Mouse (Mus musculus) yolk sac, embryonic 10.5 days (tissue): ENCODE measurements around the gene Edn2.
A peak's percentile ranks its signal among the peaks of the same experiment; 100 is the strongest.

Source experiments
- DNase-seq: peaks from one replicate; pipeline ENCODE4 v3.0.0-alpha.2; 2017; ENCODE audit warnings: low spot score

The Edn2 gene

DNA sequence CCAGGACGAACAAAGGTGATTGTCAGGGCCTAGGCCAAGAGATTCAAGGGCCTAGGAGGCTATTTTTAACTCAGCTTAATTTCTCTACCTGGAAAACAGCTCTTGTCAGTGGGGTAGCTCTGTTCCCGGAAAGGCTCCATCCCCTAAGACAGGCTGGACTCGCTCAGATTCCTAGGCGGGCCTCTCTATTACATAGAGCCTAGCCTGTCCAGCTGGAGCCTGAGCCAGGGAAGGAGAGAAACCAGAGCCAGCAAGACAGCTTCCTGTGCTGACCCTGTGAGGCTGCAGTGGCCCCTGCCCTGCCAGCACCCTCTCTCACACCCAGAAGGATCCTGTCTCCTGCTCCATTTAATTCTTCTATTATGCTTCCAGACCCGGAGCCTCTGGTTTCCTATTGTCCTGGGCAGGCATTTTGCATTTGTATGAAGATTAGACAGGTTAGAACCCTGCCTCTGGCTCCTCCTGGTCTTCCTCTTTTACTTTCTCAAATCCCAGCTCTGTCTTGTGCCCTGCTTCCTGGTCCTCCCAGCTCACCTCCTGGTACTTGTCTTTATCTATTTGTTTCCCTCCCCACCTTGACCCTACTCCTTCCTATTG lies 2.2 kb upstream of the Edn2 start:
- DNase-seq: peak; percentile 12

DNA sequence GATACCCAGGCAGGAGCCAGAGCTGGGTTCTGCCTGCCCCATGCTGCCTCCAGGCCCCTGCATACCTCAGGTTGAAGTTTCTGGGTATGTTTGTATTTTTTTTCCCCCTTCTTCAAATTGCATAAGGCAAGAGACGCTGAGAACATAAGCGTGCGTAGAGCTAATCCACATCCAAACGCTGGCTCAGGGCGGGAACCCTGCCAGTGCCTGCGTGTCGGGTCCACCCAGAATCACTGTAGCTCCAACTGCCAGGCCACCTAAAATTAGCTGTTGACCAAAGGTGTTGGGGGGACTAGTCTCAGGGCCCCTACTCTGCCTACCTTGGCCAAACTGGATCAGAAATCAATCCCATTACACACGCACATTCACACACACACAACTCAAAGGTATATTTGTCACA lies 1.6 kb downstream of the Edn2 start:
- DNase-seq: no peak

DNA sequence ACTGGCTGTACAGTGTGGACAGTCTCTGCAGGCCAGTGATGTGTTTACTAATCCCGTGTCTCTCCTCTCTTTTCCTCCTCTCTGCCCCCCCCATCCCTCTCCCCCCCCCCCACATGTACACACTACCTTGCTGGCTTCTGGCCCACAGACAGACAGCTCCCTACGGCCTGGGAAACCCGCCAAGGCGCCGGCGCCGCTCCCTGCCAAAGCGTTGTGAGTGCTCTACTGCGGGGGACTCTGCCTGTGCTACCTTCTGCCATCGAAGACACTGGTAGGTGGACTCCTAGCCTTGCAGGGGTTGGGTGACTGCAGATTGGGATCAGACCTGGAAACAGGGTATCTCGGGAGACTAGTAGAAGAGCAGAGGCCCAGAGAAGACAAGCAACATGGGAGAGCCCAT lies 2.2 kb downstream of the Edn2 start:
- no peak for DNase-seq

DNA sequence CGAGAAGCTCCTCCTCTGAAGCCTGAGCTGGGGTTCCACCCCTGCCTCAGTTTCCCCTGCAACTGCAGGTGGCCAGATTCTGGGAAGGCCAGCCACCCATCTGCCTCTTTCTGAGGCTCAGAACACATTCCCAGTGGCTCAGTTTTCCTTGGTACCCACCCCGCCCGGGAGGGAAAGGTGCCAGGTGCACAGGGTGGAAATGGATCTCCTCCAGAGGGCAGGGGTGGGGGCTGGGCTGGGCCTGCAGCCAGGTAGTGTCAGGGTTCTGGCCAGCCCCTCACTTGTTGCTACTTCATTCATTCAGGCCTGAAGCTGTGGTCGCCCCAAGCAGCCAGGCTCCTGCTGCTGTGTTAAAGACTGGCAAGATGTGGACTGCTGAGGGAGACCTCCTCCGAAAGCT lies 3.3 kb downstream of the Edn2 start:
- DNase-seq: no peak

DNA sequence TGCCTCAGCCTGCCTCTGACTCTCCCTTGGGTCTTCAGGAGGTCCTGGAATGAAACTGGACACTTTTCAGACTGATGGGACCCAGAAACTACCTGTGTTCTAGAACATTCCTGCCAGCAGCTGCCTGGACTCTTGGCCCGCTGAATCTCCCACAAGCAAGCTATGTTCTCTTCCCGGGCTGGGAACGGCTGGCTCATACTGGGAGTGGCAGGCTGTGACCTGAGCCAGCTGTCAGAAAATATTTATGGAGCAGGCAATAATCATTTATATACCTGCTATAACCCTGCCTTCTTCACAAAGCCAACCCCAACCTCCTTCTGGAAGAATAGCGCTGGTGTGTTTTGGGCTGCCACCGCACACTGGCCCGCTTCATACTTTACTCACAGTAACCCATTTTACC lies 6.8 kb downstream of the Edn2 start:
- DNase-seq: no peak

DNA sequence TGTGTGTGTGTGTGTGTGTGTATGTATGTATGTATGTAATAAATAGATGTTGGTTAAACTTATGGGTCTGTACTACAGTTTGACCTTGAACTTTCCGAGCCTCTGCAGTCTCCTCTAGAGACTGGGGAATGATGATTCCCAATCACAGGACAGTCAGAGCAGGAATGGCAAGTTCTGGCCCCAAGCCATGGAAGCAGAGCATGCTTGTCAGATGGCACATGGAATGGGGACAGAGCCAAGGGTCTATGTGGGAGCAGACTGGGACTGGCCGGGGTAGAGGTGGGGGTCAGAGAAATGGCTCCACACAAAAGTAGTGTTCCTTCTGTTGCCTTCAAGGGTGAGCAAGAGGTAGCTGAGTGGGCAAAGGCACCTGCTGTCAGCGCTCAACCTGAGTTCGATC lies 7.3 kb downstream of the Edn2 start:
- no peak for DNase-seq

DNA sequence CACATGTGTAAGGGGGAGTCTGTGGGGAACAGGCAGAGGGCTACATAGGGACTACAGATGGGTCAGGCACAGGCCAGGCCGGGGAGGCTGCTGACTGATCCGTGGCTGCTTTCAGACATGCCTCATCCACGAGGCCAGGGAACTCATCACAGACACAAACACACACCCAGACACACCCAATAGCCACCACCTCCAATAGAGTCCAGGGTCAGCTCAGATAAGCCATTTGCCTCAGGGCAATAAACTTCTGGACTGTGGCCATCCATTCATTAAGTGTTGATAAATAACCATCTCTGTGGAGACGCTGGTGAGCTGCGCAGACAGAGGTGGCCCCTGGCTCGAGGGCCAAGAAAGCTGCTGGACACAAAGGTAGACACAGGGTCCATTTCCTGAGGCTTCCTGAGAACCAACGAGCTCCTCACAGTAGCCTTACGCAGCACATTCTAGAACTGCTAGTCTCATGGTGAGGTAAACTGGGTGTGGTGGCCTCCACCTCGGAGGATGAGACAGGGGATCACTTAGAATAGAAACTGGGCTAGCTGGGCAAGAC lies 9.5 kb downstream of the Edn2 start:
- DNase-seq: no peak

DNA sequence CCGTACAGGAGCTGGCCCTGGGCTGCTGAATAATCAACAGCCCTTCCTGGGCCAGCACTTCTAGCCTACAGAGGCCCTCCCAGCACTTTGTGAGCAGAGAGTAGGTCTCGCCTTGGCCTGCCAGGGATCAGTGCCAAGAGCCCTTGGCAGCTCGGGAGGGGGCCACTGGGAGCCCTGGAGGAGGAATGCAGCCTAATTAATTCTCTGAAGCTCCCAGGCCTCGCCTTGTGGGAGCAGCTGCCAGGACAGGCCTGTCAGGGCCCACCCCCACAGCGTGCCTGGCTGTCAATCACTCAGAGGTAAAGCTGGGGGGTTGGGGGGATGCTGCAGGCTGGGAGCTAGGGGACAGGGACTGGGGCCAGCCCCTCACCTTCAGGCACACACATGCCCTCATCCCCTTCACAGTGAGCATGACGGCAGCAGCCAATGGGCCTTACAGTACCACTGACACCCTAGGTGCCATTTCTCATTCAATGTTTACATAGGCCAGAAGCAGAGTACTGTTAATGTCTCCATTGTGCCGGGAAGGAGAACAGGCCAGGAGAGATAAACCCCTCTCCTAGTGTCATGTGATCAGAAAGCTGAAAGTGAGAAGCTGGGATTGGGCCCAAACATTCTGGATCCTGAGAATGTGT lies 11.2 kb downstream of the Edn2 start:
- DNase-seq: no peak

DNA sequence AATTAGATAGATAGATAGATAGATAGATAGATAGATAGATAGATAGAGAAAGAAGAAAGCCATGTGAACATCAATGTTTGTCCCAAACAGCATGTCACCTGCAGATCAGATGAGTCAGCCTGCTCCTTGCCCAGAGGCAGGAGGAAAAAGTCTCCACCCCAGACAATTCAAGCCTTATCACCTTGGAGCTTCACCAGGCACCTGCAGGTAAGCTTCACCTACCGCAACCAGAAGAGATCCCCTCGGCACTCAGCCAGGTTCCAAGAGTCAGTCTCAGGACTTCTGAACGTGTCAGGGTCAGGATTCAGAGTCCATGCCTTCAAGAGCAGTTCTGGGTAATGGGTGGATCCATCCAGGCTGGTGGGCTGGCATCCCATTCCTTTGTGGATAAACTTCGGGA lies 18.1 kb downstream of the Edn2 start:
- no peak for DNase-seq

DNA sequence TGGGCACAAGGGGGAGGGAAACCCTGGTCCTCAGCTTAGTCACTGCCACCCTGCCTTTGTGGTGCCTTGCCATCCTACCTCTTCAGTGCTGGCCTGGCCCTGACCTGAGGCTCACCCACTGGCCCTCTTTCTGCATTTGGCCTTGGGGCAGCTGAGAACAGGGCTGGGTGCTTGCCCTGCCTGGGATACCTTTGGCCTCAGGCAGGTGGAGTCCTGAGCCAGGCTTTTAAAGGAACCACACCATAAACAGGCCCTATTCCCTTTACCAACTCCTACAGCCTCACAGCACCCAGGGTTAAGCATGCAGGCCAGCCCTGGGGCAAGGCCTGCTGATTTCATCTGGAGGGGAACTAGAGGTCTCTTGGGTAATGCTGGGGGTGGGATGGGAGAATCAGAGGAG lies 19.5 kb downstream of the Edn2 start:
- no peak for DNase-seq

DNA sequence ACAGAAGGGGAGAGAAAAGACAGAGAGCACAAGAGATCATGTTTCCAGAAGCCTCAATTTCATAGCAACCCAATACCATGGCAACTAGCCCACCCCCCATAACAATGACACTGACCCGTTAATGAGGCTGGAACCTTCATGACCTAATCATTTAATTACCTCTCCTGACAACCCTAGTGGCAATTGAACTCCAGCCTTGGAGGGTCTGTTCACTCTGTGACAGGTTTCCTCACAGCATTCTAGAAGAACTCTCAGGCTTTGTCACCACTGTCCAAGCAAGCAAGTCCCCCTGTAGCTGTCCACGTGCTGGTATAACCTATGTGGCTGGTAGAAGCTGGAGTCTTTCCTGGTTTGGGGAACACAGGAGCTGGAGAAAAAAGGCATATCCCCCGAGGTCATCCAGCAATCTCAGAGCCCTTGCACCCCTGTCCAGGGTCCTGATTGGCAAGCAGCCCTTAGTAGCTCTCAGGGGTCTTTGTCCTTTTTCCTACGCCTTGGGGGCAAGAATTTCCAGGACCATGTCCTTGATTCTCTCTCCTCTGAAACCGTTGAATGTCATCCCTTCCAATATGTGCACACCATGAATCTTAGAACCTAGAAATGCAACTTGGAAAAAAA lies 23.5 kb downstream of the Edn2 start:
- DNase-seq: no peak

DNA sequence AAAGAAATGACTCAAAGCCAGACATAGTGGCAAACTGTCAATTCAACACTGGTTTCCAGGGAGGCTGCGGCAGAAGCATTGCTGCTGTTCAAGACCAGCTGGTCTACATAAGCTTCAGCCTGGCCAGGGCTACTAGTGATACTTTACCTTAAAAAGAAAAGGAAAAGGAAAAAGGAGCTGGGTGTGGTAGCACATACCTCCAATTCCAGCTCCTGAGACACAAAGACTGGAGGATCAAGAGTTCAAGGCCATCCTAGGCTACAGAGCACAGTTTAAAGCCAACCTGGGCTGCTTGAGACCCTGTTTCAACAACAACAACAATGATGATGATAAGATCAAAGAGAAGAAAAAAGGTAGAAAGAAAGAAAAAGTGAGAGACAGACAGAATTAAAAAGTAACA lies 25.4 kb downstream of the Edn2 start:
- DNase-seq: no peak

DNA sequence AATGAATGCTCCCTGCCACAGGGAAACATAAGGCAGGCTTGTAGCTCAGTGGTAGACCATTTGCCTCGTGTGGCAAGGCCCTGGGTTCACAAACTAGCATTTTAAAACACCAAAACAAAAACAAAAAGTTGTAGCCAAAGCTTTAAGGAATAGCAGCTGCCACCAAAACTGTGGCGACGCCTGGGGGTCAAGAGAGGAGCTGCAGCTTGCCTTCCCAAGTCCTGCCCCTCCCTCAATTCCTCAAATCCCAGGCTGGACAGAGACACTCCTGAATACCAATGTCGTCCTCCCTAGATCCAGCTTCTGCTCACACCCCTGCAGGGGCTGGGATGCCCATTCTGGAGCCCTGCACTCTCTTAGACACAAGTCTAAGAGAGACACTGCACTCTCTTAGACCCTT lies 25.9 kb downstream of the Edn2 start:
- no peak for DNase-seq

DNA sequence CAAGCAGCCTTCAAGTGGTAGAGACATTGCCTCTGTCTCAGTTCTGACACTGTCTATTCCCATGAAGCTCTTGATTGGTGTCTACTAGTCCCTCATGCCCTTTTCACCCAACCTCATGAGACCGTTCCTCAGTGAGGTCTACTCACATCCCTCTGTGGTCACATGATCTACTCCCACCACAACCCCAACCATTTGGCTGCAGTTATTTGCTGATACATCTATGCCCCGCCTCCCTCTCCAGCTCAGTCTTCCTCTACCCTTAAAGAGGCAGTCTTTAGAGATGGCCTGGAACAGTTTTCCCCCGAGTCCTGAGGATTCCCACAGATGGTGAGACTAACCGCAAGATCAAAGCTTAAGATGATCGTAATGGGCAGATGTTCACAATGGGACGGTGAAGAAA lies 27.2 kb downstream of the Edn2 start:
- no peak for DNase-seq

DNA sequence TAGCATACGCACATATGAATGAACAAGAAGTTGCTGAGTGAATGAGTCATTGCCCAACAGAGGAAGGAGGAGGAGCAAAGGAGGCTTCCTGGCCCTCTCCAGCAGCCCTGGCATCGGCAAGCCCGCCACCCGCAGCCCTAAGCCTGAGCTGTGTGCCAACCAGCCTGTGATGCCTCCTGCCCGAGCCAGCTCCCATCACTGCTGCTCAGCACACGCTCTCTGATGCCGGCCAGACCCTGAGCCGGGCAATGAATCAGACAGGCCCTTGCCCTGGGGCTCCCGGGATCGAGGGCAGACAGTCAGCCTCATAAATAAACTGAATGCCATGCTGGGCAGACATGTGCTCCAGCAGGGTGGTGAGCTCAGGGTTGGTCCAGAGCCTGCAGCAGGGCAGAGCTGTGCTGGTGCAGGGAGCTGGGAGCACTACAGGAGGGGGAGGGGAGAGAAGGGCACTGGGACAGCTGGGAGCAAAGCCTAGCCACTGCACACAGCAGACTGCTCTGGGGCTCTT lies 27.7 kb downstream of the Edn2 start:
- DNase-seq: no peak

DNA sequence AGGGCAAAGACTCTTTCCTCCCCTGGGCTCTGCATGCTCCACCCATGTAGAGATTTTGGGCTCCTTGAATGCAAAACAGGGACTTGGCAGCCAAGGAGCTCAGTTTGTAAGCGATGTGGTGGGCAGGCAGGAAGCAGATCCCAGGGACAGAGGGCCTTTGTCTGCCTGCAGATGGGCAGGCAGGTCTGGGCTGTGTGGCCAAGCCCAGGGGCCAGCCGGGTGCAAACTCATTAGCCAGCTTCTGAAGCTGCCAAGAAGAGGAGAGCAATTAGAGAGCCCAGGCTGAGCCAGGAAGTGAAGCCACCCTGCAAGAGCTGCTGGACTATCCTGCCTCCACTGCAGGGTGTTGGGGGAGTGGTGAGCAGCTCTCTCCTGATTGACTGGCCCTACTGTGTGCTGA lies 28.9 kb downstream of the Edn2 start:
- DNase-seq: no peak

DNA sequence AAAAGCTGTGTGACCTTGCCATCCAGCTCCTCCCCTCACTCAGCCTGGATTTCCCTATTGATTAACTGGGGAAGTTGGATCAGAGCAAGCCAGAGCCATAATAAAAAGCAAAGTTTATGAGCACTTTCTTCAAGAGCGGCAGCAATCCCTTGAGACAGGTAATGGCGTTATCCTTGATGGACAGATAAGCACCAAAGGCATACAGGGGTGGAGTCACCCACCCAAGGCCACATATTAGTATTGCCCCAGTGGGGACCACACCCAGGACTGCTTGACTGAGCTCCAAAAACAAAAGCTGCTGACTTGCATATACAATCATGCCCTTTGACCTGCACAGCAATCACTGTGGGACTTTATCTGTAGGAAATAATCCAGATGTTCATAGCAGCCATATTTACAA lies 31.0 kb downstream of the Edn2 start:
- DNase-seq: no peak

DNA sequence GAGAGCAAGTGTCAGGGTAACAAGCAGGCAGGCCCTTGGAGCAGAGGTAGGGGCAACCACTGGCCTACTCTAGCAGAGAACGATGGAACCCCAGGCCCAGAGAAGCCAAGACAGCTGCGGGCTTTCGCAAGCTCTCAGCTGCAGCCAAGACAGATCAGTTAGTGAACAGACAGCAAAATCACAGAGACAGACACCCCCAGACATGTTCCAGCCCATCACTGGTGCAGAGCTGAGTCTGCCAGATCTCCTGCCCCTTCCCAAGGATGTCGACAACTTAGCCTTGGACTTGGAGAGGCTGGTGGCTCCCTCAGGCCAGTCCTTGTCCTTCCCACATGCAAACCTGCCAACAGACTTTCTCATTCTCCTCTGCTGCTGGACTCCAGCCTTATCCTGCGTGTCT lies 33.0 kb downstream of the Edn2 start:
- no peak for DNase-seq

DNA sequence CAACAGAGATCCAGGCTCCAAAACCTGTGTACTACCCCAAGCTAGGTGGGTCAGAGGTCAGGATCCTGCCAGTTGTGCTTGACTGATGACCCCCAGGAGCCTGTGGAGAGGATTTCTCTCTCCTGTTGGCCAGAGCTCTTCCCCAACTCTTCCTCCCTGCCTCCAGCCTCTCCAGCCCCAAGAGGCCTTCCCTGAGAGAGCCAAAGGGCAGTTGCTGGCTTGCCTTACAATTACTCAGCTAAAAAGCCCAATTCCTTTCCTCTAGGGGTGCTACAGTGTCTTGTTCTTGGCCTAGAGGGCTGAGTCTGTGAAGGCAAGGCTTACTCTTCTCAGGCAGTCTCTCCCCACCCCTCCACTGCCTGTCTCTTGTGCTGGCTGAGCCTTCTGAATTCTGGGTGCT lies 34.0 kb downstream of the Edn2 start:
- no peak for DNase-seq

DNA sequence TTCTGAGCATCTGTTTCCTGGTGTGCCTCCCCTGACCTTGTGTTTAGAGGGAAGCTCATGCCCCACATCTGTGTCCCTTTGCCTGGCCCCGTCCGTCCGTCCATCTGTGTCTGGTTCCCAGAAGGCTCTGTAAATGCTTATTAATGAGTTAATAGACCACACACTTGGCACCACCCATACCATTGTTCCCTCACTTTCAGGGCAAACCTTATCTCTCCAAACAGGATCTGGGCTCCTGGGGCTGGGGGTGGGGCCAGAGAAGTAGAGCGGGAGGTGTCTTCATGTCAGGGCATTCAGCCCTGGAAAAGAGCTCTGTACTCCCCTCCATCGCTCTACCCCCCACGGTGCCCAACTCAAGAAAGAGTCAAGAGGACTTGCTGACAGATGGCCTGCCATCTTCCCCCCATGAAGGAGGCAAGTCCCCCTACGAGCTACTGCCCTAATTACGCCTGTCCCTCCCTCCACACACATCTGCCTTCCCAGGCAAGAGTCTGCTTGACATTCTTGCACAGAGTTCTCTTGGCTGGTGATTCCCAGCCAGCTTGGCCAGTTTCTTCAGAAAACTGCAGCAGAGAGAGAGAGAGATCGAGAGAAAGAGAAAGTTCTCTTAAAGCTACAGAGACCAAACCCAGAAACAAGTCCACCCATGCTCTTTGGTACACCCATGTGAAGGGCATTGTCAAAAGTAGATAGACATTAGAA lies 38.3 kb downstream of the Edn2 start:
- DNase-seq: no peak

DNA sequence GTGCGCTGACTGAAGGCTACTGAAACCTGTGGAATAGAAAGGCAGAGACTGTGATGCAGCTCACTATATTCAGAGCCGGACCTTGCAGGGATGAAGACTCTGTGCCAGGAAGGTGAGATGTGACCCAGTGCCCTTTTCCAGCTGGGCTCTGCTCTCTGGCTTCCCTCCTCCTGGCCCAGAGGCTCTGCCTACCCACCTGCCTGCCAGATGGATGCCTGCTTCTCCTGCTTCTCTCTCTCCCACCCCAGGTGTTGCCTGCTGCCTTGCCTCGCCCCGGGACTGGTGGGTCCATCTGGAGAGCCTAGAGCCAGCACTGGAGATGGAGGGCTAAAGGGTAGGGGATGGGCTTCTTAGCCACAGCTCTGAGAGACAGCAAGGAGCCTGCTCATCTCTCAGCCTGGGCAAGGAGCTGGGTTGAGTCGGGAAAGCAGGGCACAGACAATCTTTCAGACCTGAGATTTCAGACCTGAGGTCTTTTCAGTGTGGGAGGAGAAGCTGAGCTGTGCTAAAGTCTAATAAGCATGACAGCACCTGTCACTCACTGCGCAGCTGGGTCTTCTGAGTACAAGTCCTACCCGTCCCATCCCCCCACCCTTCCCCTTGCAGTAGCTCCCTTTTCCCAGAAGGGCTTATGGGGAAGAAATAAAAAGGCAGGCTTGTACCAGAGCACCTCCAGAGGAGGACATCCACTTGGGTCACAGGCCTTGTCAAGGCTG lies 39.7 kb downstream of the Edn2 start:
- DNase-seq: no peak

DNA sequence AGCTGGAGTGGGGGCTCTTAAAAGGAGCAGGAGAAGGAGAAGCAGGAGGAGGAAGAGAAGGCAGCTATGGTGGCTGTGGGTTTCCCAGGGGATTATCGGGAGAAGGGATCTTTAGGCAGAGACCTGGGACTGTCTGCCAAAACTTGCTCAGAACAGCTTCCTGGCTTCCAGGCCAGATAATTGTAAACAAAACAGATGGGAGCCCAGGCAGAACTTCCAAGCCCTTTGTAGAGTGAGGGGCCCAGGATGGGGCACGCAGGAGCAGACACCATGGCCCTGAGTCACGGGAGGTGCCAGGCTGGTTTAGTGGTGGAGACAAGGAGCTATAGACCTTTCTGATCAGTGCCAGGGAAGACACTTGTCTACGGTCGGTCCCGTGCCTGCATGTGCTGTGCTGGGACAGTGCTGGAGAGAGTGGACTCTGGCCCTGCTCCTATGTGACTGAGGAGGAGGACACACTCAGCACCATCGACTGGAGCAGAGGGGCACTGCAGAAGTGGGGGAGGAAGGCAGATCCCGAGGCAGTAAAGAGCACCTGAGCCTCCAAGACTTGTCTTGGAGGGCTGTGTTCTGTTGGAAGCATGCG lies 43.4 kb downstream of the Edn2 start:
- no peak for DNase-seq
